Mouse (Mus musculus) c-Kit-negative CD71-positive TER-119-positive erythroid progenitor cells, embryonic 14.5 days (primary cell): ENCODE results near the gene Mtrex.

Experiments used
- DNase-seq: peaks from one replicate; pipeline ENCODE4 v3.0.0-alpha.2; 2013; ENCODE audit warnings: low read depth, low spot score

Gene Mtrex

DNA sequence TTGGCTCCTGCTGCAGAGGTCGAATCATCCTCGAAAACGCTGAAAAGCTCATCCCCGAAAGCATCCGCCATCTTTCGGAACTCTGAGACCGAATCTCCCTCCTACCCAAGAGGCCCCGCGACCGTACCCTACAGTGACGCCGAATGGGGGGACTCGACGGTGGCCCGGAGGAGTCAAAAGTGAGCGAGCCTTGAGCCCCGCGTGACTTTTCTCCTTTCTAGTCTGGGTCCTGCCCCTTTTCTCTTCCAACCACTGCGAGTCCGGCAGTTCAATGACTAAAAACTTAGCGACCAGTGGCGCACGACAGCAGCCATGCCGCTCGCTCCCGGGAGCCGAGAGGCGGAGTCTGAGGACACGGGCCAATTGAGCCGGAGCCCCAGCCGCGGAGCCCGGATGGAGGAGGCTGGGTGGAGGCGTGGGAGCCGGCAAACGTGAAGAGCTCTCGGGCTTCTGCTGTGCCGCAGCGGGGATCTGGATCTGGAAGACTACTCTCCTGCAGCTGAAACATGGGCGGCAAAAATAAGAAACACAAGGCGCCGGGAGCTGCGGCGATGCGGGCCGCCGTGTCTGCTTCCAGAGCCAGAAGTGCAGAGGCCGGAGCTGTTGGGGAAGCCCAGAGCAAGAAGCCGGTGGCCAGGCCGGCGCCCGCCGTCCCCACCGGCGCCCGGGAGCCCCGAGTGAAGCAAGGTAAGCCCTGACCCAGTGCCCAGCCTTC, at the start of gene Mtrex, which contains the start of gene Dhx29:
Gene Mtrex (minus strand): TSS at position 112 of the 715 bp plus-strand sequence.
Gene Dhx29 (plus strand): TSS at position 168 of the 715 bp plus-strand sequence.
- peak; percentile 91 for DNase-seq

DNA sequence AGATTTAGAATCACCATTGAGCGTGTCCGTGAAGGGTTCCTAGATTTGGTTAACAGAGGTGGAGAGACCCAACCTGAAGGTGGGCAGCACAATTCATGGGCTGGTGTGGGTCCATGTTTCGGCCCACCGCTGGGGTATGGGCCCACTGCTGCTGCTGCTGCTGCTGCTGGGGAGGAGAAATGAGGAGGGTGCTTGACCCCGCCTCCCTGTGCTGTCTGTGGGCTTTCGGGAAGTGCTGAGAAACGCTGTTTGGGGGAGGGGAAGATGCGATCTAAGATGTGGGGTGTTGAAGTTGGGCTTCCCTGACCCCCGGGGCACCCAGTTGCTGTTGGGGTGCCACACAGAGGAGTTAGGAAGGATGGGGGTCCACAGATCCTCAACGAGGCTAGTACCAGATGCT, 49.5 kb upstream of the Mtrex start:
- DNase-seq = no peak

- DNase-seq = no peak
Observed at GRCm38 (mm10) chr13:112967267-112967666, 40.1 kb upstream of the Mtrex start.

DNA sequence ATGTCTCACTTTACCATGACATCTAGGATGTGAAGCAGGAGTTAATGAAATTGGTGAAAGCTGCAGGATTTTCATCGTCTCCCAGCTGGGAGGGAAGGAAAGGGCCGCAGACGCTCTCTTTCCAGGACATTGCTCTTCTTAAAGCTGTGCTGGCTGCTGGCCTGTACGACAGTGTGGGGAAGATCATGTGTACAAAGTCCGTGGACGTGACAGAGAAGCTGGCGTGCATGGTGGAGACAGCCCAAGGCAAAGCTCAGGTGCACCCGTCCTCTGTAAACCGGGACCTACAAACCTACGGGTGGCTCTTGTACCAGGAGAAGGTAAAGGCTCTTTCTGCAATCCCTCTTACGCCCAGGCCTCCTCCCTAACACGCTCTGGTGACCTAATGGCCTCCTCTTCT, 37.2 kb upstream of the Mtrex start:
- DNase-seq = no peak

DNA sequence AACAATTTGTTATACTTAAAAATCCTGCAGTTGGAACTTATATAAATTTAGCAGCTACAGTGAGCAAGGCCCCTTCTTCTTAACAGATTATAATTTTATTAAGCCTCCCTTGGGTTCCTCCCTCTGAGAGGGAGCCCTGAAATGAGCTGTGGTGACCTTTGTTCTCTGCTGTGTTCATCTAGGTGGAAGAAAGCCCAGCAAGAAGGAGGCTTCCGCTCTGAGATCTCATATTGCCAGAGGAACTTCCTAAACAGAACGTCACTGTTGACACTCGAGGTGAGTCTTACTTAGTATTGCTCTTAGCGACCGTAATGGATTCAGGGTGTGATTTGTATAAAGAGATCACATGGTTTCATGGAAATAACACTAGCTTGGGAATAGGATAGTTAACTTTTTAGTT, 35.9 kb upstream of the Mtrex start:
- no peak for DNase-seq

DNA sequence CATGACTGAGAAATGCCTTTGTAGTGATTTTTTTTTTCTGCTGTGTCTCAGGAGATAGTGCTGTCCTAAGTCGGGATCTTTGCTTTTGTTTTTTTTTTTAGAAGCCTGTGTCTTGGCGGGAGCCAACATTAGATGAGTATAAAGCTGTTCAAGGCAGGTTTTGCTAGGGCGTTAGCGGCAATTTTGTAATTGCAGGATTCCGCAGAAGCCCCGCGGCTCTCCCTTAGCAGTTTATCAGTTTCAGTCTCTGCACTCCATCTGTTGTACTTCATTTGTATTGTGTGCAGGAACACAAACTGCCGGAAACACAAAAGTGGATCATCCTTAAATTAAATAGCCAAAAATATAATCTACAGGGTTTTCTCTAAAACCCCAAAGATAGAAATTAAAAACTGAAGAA, 26.9 kb upstream of the Mtrex start:
- DNase-seq = no peak

DNA sequence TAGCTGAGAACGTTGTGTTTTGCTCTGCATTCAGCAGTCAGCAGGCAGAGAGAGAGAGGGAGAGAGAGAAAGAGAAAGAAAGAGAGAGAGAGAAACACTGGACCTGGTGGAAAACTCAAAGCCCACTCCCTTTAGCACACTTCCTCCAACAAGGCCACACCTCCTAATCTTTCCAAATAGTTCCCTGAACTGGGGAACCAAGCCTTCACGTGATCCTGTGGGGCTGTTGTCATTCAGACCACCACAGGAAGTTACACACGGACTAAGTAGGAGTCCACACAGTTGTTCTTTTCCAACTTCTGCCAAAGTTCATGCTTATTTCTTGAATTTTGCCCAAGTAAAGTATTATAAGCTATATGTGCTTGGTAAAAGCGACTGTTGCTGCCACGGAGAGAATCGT, 18.7 kb upstream of the Mtrex start:
- DNase-seq = no peak

GRCm38 (mm10) chr13:112945312-112945711, 18.1 kb upstream of the Mtrex start:
- DNase-seq = no peak

DNA sequence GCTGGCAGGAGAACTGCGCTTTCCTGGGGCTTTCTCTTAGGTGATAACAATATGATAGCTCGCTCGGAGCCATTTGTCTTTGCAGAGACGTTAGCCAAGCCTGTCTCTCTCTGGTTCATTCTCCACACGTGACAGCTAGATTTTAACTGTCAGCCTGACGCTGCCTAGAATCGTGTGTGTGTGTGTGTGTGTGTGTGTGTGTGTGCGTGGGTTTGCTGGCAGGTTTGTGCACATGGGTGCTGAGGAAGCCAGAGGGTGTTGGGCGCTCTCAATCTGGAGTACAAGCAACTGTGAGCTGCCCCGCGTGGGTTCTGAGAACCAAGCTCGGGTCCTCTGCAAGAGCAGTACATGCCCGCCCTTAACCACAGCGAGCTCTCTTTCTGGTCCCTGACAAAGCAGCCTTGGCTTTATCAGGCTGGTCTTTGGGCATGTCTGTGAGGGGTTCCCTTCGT, 14.7 kb upstream of the Mtrex start:
- DNase-seq = no peak

DNA sequence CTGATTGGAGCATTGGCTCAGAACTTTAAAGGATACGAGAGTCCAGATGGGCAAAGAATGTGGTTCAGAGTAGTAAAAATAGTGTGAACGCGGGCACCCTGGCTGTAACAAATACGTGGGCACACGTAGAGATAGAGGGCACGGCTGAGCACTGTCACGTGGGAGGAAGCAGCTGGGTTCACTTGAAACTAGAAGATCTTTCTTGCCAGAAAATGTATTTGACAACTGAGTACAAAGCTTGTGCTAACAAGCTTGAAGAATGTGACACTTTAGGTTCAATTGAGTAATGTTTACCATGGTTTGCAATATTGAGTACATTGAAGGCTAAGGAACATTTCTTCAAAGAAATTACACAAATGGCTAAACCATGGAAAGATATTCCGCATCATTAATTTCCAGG, 10.9 kb upstream of the Mtrex start:
- DNase-seq = no peak

DNA sequence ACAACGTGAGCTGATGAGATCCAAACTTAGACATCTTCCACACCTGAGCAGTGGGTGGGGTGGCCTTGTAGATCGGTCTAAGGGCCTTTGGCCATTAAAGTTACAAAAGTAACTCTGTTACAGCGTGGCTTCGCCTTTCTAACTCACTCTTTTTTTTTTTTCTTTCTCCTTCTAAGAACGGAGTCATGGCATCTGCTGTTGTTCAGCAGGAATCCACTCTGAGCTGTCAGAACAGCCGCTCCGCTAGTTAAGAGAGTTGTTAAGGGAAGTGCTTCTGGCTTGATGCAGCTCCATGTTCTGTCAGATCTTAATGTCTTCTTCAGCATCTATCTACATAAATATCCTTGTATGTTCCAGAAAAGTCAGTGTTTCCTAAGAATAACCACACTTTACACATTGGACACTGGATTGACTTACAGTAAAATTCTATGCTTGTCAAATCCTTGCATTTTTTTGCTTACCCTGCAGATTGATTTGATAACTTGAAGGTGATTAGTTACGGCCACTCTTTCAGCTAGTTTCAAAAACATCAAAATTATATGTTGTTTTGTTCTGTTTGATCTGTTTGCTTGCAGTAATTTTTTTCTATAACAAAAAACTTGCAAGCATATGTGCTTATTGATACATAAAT, 955 bp upstream of the Mtrex start:
- DNase-seq = peak; percentile 37

DNA sequence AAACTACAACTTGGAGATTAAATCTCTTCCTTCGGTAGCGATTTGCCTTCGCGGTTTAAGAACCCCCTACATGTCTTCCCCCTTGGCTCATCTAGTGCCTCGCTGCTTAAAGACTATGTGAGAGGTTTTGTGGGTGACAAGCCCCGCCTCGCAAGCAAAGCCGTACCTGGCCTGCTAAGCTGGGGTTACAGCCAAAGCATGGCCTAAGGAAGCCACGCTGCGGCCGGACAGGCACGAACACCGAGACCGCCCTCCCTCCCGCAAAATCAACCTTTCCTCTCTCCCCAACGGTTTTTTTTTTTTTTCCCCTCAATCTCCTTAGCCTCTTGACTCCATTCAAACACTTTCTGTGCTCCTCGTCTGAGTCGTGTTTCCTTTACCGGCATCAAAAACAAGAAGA, 402 bp downstream of the Mtrex start:
- DNase-seq = peak; percentile 41

DNA sequence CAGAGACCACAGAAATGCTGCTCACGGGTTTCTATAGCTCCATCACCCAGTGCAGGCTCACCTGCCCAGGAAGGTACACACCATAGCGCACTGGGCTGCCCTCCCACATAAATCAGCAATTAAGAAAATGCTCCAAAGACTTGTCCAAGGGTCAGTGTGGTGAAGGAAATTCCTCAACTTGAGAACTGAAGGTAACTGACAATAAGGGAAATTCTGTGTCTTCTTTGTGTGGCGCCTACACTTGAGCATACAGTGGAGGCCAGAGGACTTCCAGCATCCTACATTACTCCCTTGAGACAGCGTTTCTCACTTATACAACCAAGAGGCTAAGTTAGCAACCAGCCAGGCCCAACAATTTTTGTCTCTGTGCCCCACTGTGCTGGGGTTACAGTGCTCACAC, 1.2 kb downstream of the Mtrex start:
- no peak for DNase-seq

- no peak for DNase-seq
Observed at GRCm38 (mm10) chr13:112925266-112925665, 1.9 kb downstream of the Mtrex start.

GRCm38 (mm10) chr13:112920906-112921305, 6.3 kb downstream of the Mtrex start:
- DNase-seq = no peak

- no peak for DNase-seq
Observed at GRCm38 (mm10) chr13:112919141-112919865, 7.9 kb downstream of the Mtrex start.

DNA sequence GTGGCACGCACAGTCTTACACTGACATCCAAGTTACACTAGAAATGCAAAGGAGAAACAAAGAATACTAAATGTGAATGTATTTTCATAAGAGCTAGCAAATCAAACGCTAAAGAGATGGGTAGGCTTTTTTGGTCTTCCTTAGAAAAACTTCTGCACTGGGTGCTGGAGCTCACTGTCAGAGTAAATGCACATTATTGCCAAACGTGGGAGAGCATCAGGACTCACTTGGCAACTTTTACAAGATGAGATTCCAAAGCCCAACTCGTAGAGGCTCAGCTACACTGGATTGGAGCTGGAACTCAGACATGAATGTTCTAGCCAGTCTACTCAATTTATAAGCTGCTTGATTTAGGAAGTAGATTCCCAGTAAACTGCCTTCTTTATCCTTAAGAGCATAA, 16.8 kb downstream of the Mtrex start:
- DNase-seq = no peak

DNA sequence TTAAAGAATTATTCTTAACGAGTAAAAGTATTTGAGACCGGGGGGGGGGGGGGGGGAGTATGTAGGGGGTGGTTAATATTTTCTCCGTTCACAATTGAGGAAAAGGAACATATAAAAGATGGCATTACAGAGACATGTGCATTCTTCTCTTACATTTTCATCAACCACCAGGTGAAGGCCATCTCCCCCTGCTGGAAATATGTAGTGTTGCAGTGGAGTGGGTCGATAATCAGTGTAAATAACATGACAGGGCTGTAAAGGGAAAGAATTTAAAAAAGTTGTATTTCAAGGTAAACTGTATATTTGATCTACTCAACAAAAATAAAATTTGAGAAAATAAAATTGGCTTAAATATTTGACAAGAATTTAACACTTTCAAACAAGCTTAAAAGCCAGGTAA, 17.5 kb downstream of the Mtrex start:
- DNase-seq = peak; percentile 50

DNA sequence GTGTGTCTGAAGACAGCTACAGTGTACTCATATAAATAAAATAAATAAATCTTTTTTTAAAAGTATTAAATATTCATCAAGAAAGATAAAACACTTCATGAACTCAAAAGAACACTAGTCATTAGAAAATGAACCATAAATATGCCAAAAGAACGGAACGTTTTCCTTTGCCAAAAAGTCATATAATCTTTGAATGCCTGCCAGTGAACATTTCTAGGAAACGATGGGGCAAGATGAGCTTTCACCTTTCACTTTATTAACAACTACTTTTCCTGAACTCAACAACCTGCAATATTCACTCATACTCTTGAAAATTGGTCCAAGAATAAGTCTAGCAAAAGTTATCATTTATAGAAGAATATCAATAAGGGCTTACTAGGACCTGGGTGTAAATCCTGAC, 25.0 kb downstream of the Mtrex start:
- DNase-seq = no peak

DNA sequence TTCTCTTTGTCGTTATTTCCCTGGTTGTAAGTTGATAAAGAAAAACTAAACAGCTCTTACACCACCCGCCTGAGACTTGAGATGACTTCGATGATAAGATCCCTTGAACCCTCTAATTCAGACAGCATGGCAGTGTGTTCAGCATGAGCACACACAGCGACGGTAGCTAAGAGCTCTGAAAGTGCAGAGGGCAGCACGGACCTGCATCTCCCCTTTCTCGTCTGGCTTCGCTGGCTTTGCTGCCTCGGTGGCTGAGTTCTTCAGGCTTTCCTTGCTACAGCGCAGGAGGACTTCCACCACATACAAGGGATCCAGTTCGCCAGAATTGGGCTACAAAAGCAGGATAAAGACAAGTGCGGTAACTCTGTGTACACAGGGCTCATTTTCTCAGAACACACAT, 40.0 kb downstream of the Mtrex start:
- no peak for DNase-seq

- DNase-seq = no peak
Observed at GRCm38 (mm10) chr13:112871500-112872266, 55.5 kb downstream of the Mtrex start.
